Mouse (Mus musculus) testis, adult 2 months (tissue): ENCODE results near the gene Ltb. TPM values are rescaled to one million over a fixed set of nuclear protein-coding genes. Genes with fewer than 3 reads are reported as not detected.

ENCODE experiments used
- H3K27ac ChIP-seq: fragments of 200-500 bp; 2 replicates; pipeline ENCODE4 v1.5.1; 2012; ENCODE audit warnings: low read depth, low read length; ENCODE audit not compliant: control insufficient read depth, insufficient read depth
- H3K27me3 ChIP-seq: fragments of 200-500 bp; 2 replicates; pipeline ENCODE4 v1.6.1; 2012; ENCODE audit warnings: mild to moderate bottlenecking, low read length, moderate library complexity; ENCODE audit not compliant: control insufficient read depth, insufficient read depth
- H3K36me3 ChIP-seq: fragments of 200-500 bp; 2 replicates; pipeline ENCODE4 v1.6.1; 2012; ENCODE audit warnings: mild to moderate bottlenecking, low read length; ENCODE audit not compliant: control insufficient read depth, insufficient read depth
- H3K4me1 ChIP-seq: fragments of 200-500 bp; 2 replicates; pipeline ENCODE4 v1.6.1; 2012; ENCODE audit warnings: low read length; ENCODE audit not compliant: control insufficient read depth, insufficient read depth
- H3K4me3 ChIP-seq: fragments of 200-500 bp; 2 replicates; pipeline ENCODE4 v1.5.1; 2012; ENCODE audit warnings: low read depth, mild to moderate bottlenecking, low read length, moderate library complexity, mixed read lengths; ENCODE audit not compliant: control insufficient read depth
- CTCF ChIP-seq: fragments of 200-500 bp; IDR thresholded peaks from 2 replicates; pipeline ENCODE4 v1.5.1; 2012; ENCODE audit warnings: low read depth, mild to moderate bottlenecking, inconsistent platforms, low read length, moderate library complexity; ENCODE audit not compliant: control insufficient read depth, insufficient read depth, insufficient replicate concordance
- POLR2A ChIP-seq: fragments of 200-500 bp; IDR thresholded peaks from 2 replicates; pipeline ENCODE4 v1.6.1; 2012; ENCODE audit warnings: low read depth, mild to moderate bottlenecking, inconsistent platforms, low read length, moderate library complexity; ENCODE audit not compliant: control insufficient read depth
- polyA plus RNA-seq: library from polyadenylated mRNA; depleted of rRNA; stranded (reverse); fragments of >200 nt; gene quantifications from 2 replicates; pipeline ENCODE4 v1.2.3, GENCODE M21; 2012

Ltb gene
- polyA plus RNA-seq, 1 experiment = 0.86 TPM

DNA sequence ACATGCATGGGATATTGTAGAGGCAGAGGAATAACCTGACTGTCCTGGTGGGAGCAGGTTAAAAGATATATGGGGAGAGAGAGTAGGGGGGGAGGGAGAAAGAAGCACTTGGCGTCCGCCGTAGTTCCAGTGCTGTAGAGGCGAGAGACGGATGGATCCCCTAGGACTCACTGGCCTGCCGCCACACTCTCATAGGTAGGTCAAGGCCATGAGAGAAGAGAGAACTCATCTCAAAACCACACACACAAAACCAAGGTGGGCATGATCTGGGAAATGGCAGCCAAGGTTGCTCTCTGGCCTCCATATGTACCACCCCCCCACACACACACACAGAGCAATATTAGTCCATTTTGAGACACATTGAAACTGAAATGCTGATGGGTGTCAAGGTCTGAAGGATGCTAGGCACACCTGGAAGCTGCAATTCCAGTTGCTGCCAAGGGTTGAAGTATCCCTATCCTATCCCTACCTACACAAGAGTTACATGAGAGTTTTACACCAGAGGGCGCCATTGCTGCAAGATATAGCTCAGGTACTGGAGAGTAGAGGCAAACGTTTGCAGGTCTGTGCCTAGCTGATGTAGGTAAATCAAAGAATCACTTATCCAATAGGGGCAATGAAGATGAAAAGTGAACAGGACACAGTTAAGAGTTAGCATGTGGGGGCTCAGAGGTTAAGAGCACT, 27.7 kb upstream of the Ltb start:
- no peak for TF ChIP-seq CTCF
- TF ChIP-seq POLR2A = no peak
- no peak overlapping the region for H3K27ac ChIP-seq
- H3K4me3 ChIP-seq = peak overlapping the region; percentile 58
- H3K4me1 ChIP-seq = peaks cover 4% of the 10 kb centered on the region
- no peaks in the 10 kb centered on the region for H3K27me3 ChIP-seq
- peaks cover 1% of the 10 kb centered on the region for H3K36me3 ChIP-seq

DNA sequence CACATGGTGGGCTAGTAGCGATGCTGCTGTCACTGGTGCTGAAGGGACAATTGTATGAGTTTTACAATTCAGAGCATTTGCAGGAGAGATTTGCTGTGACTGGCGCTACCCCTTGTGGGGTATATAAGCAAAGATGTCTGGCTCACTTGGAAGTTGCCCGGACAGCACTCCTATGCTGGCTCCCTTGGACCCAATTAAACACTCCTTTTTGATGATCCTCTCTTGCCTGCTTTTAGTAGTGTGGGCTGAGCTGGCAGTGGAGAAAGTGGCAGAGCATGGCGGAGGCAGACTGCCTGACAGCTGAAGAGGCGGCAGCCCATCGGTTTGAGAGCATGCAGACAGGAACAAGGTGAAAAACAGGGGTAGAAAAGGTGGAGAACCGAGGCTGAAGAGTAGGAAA, 26.4 kb upstream of the Ltb start:
- peaks cover 1% of the 10 kb centered on the region for H3K36me3 ChIP-seq
- H3K27ac ChIP-seq = no peak overlapping the region
- H3K4me3 ChIP-seq = no peak overlapping the region; the same call in 1 of the 2 replicates
- no peak for TF ChIP-seq POLR2A
- TF ChIP-seq CTCF = no peak
- H3K4me1 ChIP-seq = peaks cover 3% of the 10 kb centered on the region; the same call in 1 of the 2 replicates
- no peaks in the 10 kb centered on the region for H3K27me3 ChIP-seq

DNA sequence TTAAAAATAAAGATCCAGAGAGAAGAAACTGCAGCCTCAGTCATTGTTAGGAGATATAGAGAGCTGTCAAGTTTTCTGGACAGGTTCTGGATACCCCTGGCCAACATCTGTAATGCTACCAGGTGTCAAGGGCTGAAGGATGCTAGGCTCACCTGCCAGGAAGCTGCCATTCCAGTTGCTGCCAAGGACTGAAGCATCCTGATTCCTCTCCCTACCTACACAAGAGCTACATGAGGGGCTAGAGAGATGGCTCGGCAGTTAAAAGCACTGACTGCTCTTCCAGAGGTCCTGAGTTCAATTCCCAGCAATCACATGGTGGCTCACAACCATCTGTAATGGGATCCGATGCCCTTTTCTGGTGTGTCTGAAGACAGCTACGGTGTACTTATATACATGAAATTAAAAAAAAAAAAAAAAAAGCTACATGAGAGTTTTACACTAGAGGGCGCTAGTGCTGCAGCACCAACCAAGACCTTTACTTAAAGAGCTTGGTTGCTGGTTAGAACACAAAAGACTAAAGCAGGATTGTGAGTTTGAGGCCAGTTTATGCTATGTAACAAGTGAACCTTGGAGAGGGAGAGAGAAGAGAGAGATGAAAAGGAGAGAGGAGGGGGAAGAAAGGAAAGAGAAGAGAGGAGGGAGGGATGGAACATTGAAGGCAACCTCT, 25.6 kb upstream of the Ltb start:
- peaks cover 1% of the 10 kb centered on the region for H3K36me3 ChIP-seq
- H3K4me3 ChIP-seq = no peak overlapping the region
- TF ChIP-seq CTCF (no peak), POLR2A (no peak)
- H3K4me1 ChIP-seq = no peaks in the 10 kb centered on the region
- H3K27me3 ChIP-seq = no peaks in the 10 kb centered on the region
- no peak overlapping the region for H3K27ac ChIP-seq

DNA sequence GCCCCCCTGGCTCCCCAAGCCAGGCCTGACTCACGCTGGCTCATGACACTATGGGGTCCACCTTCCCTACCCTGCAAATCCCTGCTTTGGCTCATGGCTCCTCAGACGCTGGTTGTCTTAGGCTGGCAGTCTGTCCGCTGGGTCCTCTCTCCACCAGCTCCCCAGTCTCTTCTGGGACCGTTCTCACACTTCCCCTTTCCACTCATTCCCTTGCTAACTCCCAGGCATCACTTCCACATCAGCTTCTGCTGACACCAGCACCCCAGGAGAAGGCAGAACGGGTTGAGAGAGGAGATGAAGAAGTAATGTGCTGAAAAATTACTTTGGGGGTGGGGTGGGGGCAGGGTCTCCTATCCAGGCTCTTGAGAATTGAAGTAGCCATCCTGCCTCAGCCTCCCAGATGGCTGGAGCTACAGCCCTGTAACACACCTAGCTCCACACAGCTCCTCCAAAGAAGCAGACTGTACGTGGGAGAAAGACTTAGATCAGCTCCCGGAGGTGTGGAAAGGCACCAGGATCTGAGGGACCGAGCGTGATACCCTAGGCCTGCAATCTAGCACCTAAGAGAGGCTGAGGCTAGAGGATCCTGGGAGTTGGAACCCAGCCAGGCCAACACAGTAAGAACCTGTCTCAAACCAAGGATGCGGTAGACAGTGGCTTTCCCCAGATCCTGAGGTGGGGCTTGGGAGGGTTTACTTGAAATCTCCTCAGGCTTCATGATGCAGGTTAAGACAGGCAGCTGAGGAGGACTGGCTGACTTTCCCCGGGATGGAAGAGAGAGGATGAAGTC, 21.6 kb upstream of the Ltb start:
- peak overlapping the region; percentile 81 for H3K4me3 ChIP-seq
- no peaks in the 10 kb centered on the region for H3K4me1 ChIP-seq
- H3K27me3 ChIP-seq = no peaks in the 10 kb centered on the region
- TF ChIP-seq CTCF = no peak
- H3K36me3 ChIP-seq = no peaks in the 10 kb centered on the region
- peak overlapping the region; percentile 39 for H3K27ac ChIP-seq

DNA sequence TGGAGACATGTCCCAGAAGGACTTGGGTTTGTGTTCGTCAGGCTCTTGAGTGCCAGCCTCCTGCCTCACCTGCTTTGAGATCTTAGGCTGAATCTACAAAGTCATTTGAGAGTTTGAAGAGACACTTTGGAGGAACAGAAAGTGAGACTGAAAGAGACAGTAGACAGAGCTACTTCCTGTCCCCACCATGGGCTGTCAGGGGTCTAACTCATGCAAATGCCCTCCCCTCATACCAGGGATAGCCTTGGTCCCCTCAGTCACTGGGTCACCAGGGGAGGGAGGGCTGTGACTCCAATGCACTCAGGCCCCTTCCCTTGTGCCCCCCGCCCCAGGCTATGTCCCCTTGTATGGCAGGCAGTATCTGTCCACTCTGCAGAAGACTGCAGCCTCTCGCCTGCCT, 20.9 kb upstream of the Ltb start:
- peak overlapping the region; percentile 81 for H3K4me3 ChIP-seq
- H3K27ac ChIP-seq = no peak overlapping the region
- no peaks in the 10 kb centered on the region for H3K36me3 ChIP-seq
- no peaks in the 10 kb centered on the region for H3K27me3 ChIP-seq
- no peak for TF ChIP-seq CTCF
- H3K4me1 ChIP-seq = no peaks in the 10 kb centered on the region

DNA sequence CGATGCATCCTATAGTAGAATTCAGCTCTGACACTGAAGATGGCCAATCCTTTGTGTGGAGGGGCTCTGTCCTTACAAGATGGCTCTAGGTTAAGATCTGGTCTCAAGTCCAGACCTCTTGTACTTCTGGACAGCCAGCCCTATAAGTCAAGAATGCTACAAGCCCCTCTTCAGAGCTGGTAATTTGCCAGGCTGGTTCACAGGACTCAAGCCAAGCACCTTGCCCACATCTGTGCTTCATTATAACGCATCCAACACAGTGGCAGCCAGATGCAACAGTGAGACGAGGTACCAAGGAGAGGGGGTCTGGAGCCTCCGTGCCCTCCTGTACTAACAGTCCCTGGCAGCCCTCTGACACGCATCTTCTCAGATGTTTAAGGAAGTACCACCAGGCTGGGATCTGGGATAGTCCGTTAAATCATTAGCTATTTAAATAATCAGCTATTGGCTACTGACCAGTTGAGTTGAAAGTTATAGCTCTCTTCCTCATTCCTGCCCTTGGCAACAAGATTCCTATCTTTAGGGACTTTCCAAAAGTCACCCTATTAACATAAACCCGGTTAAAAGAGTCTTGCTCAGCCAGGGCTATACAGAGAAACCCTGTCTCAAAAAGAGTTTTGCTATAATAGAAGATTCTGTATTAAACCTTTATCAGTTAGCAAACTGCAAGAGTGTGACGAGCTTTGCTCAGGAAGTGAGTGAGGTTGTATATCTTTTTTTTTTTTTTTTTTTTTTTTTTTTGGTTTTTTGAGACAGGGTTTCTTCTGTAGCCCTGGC, 19.9 kb upstream of the Ltb start:
- Histone ChIP-seq H3K4me3 (peak overlapping the region; percentile 94), H3K36me3 (no peaks in the 10 kb centered on the region), H3K27ac (no peak overlapping the region), H3K27me3 (no peaks in the 10 kb centered on the region), H3K4me1 (no peaks in the 10 kb centered on the region)
- TF ChIP-seq CTCF (no peak), POLR2A (no peak)

DNA sequence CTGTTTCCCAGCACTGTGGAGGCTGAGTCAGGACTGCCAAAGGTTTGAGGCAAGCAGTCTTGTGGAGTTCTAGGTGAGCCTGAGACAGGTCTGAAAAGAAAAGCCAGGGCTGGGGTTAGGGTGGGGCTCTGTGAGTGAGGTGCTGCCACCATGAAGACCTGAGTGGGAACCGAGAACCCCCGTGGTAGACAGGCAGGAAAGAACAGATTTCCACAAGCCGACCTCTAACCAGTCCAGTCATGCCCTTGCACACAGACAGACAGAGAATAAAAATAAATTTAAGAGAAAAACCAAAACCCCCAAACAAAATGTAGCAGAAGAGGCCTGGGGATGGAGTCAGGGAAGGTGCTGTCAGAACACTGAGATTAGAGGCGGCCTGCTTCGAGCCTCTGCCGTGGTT, 18.9 kb upstream of the Ltb start:
- TF ChIP-seq CTCF = no peak
- no peak for TF ChIP-seq POLR2A
- peak overlapping the region; percentile 80 for H3K27ac ChIP-seq
- no peaks in the 10 kb centered on the region for H3K4me1 ChIP-seq
- peak overlapping the region; percentile 94 for H3K4me3 ChIP-seq
- H3K27me3 ChIP-seq = no peaks in the 10 kb centered on the region
- H3K36me3 ChIP-seq = no peaks in the 10 kb centered on the region
